Mouse (Mus musculus): ENCODE measurements around the gene Bmi1. TPM values are rescaled to one million over a fixed set of nuclear protein-coding genes. Genes with fewer than 3 reads are reported as not detected.

The Bmi1 gene
- polyA plus RNA-seq, 1 experiment from 2014 or later = 40.6 TPM

GRCm38 (mm10) chr2:18697591-18698244, 20.9 kb downstream of the Bmi1 start:
- ATAC-seq (ENCODE audit: low FRiP score) (no peak), DNase-seq (ENCODE audit: low spot score) (peak; percentile 43)
- Histone ChIP-seq H3K4me2 (replicated peaks; ENCODE audit: low read depth, low read length) (no peak overlapping the region), H3K9me3 (ENCODE audit: control insufficient read depth, low read length) (no peaks in the 10 kb centered on the region), H3K9ac (ENCODE audit: low read depth, low read length) (no peak overlapping the region), H3K27ac (ENCODE audit: low read depth, low read length) (no peak overlapping the region), H3K4me3 (ENCODE audit: low read depth, low read length) (no peak overlapping the region), H3K36me3 (ENCODE audit: control insufficient read depth, insufficient read depth, low read length) (no peaks in the 10 kb centered on the region), H3K4me1 (replicated peaks; ENCODE audit: control insufficient read depth, insufficient read depth, low read length) (no peaks in the 10 kb centered on the region), H3K27me3 (ENCODE audit: control insufficient read depth, insufficient read depth, low read length) (peaks cover 55% of the 10 kb centered on the region)
- WGBS = 3% methylated on average over 4 of the region's 4 CpGs

- H3K4me2 ChIP-seq (replicated peaks; ENCODE audit: low read depth, low read length) = no peak overlapping the region
- under 1% methylated on average over 55 of the region's 56 CpGs for WGBS
- H3K4me3 ChIP-seq (ENCODE audit: low read depth, low read length) = 0 out of 2 replicates have a peak overlapping the region, but pooled peaks have one; percentile 8
- no peak overlapping the region for H3K27ac ChIP-seq (ENCODE audit: low read depth, low read length)
- H3K27me3 ChIP-seq (ENCODE audit: control insufficient read depth, insufficient read depth, low read length) = peaks cover 52% of the 10 kb centered on the region
- H3K9ac ChIP-seq (ENCODE audit: low read depth, low read length) = no peak overlapping the region
- H3K36me3 ChIP-seq (ENCODE audit: control insufficient read depth, insufficient read depth, low read length) = no peaks in the 10 kb centered on the region
- no peaks in the 10 kb centered on the region for H3K4me1 ChIP-seq (replicated peaks; ENCODE audit: control insufficient read depth, insufficient read depth, low read length)
- no peaks in the 10 kb centered on the region for H3K9me3 ChIP-seq (ENCODE audit: control insufficient read depth, low read length)
- DNase-seq (ENCODE audit: low spot score) (peak; percentile 72), ATAC-seq (ENCODE audit: low FRiP score) (no peak; the same call in 1 of the 2 replicates)
These were observed 22.0 kb downstream of the Bmi1 start for GRCm38 (mm10) chr2:18698663-18699385.

GRCm38 (mm10) chr2:18699401-18699990, 22.7 kb downstream of the Bmi1 start:
- H3K4me3 ChIP-seq (ENCODE audit: low read depth, low read length) = no peak overlapping the region
- H3K36me3 ChIP-seq (ENCODE audit: control insufficient read depth, insufficient read depth, low read length) = no peaks in the 10 kb centered on the region
- H3K4me2 ChIP-seq (replicated peaks; ENCODE audit: low read depth, low read length) = no peak overlapping the region
- no peaks in the 10 kb centered on the region for H3K9me3 ChIP-seq (ENCODE audit: control insufficient read depth, low read length)
- WGBS = under 1% methylated on average over 11 of the region's 11 CpGs
- H3K4me1 ChIP-seq (replicated peaks; ENCODE audit: control insufficient read depth, insufficient read depth, low read length) = no peaks in the 10 kb centered on the region
- no peak overlapping the region for H3K27ac ChIP-seq (ENCODE audit: low read depth, low read length)
- DNase-seq (ENCODE audit: low spot score) = peak; percentile 61
- H3K9ac ChIP-seq (ENCODE audit: low read depth, low read length) = no peak overlapping the region
- H3K27me3 ChIP-seq (ENCODE audit: control insufficient read depth, insufficient read depth, low read length) = peaks cover 52% of the 10 kb centered on the region
- no peak for ATAC-seq (ENCODE audit: low FRiP score)

GRCm38 (mm10) chr2:18710356-18710755, 33.5 kb downstream of the Bmi1 start:
- Histone ChIP-seq H3K27me3 (ENCODE audit: control insufficient read depth, insufficient read depth, low read length) (no peaks in the 10 kb centered on the region), H3K4me3 (ENCODE audit: low read depth, low read length) (no peak overlapping the region), H3K27ac (ENCODE audit: low read depth, low read length) (no peak overlapping the region), H3K9me3 (ENCODE audit: control insufficient read depth, low read length) (no peaks in the 10 kb centered on the region), H3K4me2 (replicated peaks; ENCODE audit: low read depth, low read length) (no peak overlapping the region), H3K4me1 (replicated peaks; ENCODE audit: control insufficient read depth, insufficient read depth, low read length) (no peaks in the 10 kb centered on the region), H3K36me3 (ENCODE audit: control insufficient read depth, insufficient read depth, low read length) (no peaks in the 10 kb centered on the region), H3K9ac (ENCODE audit: low read depth, low read length) (no peak overlapping the region)
- ATAC-seq (ENCODE audit: low FRiP score) = no peak
- WGBS = 82% methylated on average over 3 of the region's 3 CpGs
- no peak for DNase-seq (ENCODE audit: low spot score)

- no peak overlapping the region for H3K9ac ChIP-seq (ENCODE audit: low read depth, low read length)
- 73% methylated on average over 2 of the region's 2 CpGs for WGBS
- H3K36me3 ChIP-seq (ENCODE audit: control insufficient read depth, insufficient read depth, low read length) = no peaks in the 10 kb centered on the region
- DNase-seq (ENCODE audit: low spot score) (no peak), ATAC-seq (ENCODE audit: low FRiP score) (no peak)
- H3K9me3 ChIP-seq (ENCODE audit: control insufficient read depth, low read length) = no peaks in the 10 kb centered on the region
- no peak overlapping the region for H3K4me3 ChIP-seq (ENCODE audit: low read depth, low read length)
- no peaks in the 10 kb centered on the region for H3K4me1 ChIP-seq (replicated peaks; ENCODE audit: control insufficient read depth, insufficient read depth, low read length)
- H3K4me2 ChIP-seq (replicated peaks; ENCODE audit: low read depth, low read length) = no peak overlapping the region
- no peak overlapping the region for H3K27ac ChIP-seq (ENCODE audit: low read depth, low read length)
- H3K27me3 ChIP-seq (ENCODE audit: control insufficient read depth, insufficient read depth, low read length) = no peaks in the 10 kb centered on the region
These were observed 36.3 kb downstream of the Bmi1 start for GRCm38 (mm10) chr2:18713071-18713470.

GRCm38 (mm10) chr2:18714337-18714736, 37.5 kb downstream of the Bmi1 start:
- Histone ChIP-seq H3K27me3 (ENCODE audit: control insufficient read depth, insufficient read depth, low read length) (no peaks in the 10 kb centered on the region), H3K36me3 (ENCODE audit: control insufficient read depth, insufficient read depth, low read length) (no peaks in the 10 kb centered on the region), H3K27ac (ENCODE audit: low read depth, low read length) (no peak overlapping the region), H3K4me1 (replicated peaks; ENCODE audit: control insufficient read depth, insufficient read depth, low read length) (no peaks in the 10 kb centered on the region), H3K9ac (ENCODE audit: low read depth, low read length) (no peak overlapping the region), H3K4me3 (ENCODE audit: low read depth, low read length) (no peak overlapping the region), H3K9me3 (ENCODE audit: control insufficient read depth, low read length) (no peaks in the 10 kb centered on the region), H3K4me2 (replicated peaks; ENCODE audit: low read depth, low read length) (no peak overlapping the region)
- no peak for ATAC-seq (ENCODE audit: low FRiP score)
- no peak for DNase-seq (ENCODE audit: low spot score)
- WGBS = 82% methylated on average over 3 of the region's 3 CpGs

- ATAC-seq (ENCODE audit: low FRiP score) (no peak), DNase-seq (ENCODE audit: low spot score) (no peak)
- Histone ChIP-seq H3K4me3 (ENCODE audit: low read depth, low read length) (no peak overlapping the region), H3K4me1 (replicated peaks; ENCODE audit: control insufficient read depth, insufficient read depth, low read length) (no peaks in the 10 kb centered on the region), H3K9me3 (ENCODE audit: control insufficient read depth, low read length) (no peaks in the 10 kb centered on the region), H3K27ac (ENCODE audit: low read depth, low read length) (no peak overlapping the region), H3K36me3 (ENCODE audit: control insufficient read depth, insufficient read depth, low read length) (no peaks in the 10 kb centered on the region), H3K27me3 (ENCODE audit: control insufficient read depth, insufficient read depth, low read length) (no peaks in the 10 kb centered on the region), H3K4me2 (replicated peaks; ENCODE audit: low read depth, low read length) (no peak overlapping the region), H3K9ac (ENCODE audit: low read depth, low read length) (no peak overlapping the region)
- 82% methylated on average over 4 of the region's 4 CpGs for WGBS
These were observed 41.7 kb downstream of the Bmi1 start for GRCm38 (mm10) chr2:18718521-18718920.

- H3K4me3 ChIP-seq (ENCODE audit: low read depth, low read length) = no peak overlapping the region
- DNase-seq (ENCODE audit: low spot score) (no peak), ATAC-seq (ENCODE audit: low FRiP score) (no peak)
- WGBS = 64% methylated on average over 3 of the region's 3 CpGs
- H3K9ac ChIP-seq (ENCODE audit: low read depth, low read length) = no peak overlapping the region
- H3K4me1 ChIP-seq (replicated peaks; ENCODE audit: control insufficient read depth, insufficient read depth, low read length) = no peaks in the 10 kb centered on the region
- H3K36me3 ChIP-seq (ENCODE audit: control insufficient read depth, insufficient read depth, low read length) = no peaks in the 10 kb centered on the region
- H3K9me3 ChIP-seq (ENCODE audit: control insufficient read depth, low read length) = no peaks in the 10 kb centered on the region
- H3K27ac ChIP-seq (ENCODE audit: low read depth, low read length) = no peak overlapping the region
- no peaks in the 10 kb centered on the region for H3K27me3 ChIP-seq (ENCODE audit: control insufficient read depth, insufficient read depth, low read length)
- H3K4me2 ChIP-seq (replicated peaks; ENCODE audit: low read depth, low read length) = no peak overlapping the region
These were observed 45.5 kb downstream of the Bmi1 start for GRCm38 (mm10) chr2:18722208-18722830.
